Mouse (Mus musculus) midbrain, embryonic 15.5 days (tissue): ENCODE data around the gene Tsc22d3. TPM values are rescaled to one million over a fixed set of nuclear protein-coding genes. Genes with fewer than 3 reads are reported as not detected.

ENCODE experiments used
- ATAC-seq: fragments of 200-750 bp; cut with Nextera tagmentation; replicated peaks from 2 replicates; pipeline ENCODE4 v1.8.0; 2017; ENCODE audit warnings: moderate TSS enrichment
- H3K27ac ChIP-seq: fragments of 300-500 bp; sonication (generic); 2 replicates; pipeline ENCODE4 v1.5.1; 2015; ENCODE audit warnings: mild to moderate bottlenecking, inconsistent platforms
- H3K27me3 ChIP-seq: fragments of 300-500 bp; sonication (generic); replicated peaks from 2 replicates; pipeline ENCODE4 v1.6.1; 2015; ENCODE audit warnings: inconsistent platforms
- H3K36me3 ChIP-seq: fragments of 300-500 bp; sonication (generic); replicated peaks from 2 replicates; pipeline ENCODE4 v1.6.1; 2015; ENCODE audit warnings: inconsistent platforms
- H3K4me1 ChIP-seq: fragments of 300-500 bp; sonication (generic); 2 replicates; pipeline ENCODE4 v1.6.1; 2015; ENCODE audit warnings: inconsistent platforms
- H3K4me2 ChIP-seq: fragments of 300-500 bp; sonication (generic); 2 replicates; pipeline ENCODE4 v1.6.1; 2015; ENCODE audit warnings: inconsistent platforms, mild to moderate bottlenecking, moderate library complexity
- H3K4me3 ChIP-seq: fragments of 300-500 bp; sonication (generic); 2 replicates; pipeline ENCODE4 v1.5.1; 2015; ENCODE audit warnings: mild to moderate bottlenecking, inconsistent platforms
- H3K9ac ChIP-seq: fragments of 300-500 bp; sonication (generic); 2 replicates; pipeline ENCODE4 v1.6.1; 2015; ENCODE audit warnings: mild to moderate bottlenecking, inconsistent platforms
- H3K9me3 ChIP-seq: fragments of 300-500 bp; sonication (generic); 2 replicates; pipeline ENCODE4 v1.6.1; 2016; ENCODE audit warnings: inconsistent platforms
- WGBS: fragments of 180-500 bp; shearing (Covaris S2); methylation state at CpG from one replicate; pipeline ENCODE4 v1.1.7; 2015; ENCODE audit warnings: mixed read lengths; 5-methylcytosine and 5-hydroxymethylcytosine counted together
- polyA plus RNA-seq: library from polyadenylated mRNA; unstranded; fragments of >200 nt; fragmentation: Nextera tagmentation; extraction: Ambion mirVana; gene quantifications from 2 replicates; pipeline ENCODE4 v1.2.1, GENCODE M21; 2015

The Tsc22d3 gene
- polyA plus RNA-seq, 1 experiment from 2014 or later: 123 TPM

GRCm38 (mm10) chrX:140590142-140590541 is 10.3 kb downstream of the Tsc22d3 start:
- Histone ChIP-seq H3K27ac (no peak overlapping the region), H3K9ac (no peak overlapping the region), H3K9me3 (no peaks in the 10 kb centered on the region), H3K4me1 (no peaks in the 10 kb centered on the region), H3K36me3 (no peaks in the 10 kb centered on the region), H3K27me3 (peaks cover 24% of the 10 kb centered on the region), H3K4me3 (no peak overlapping the region), H3K4me2 (no peak overlapping the region)
- ATAC-seq: no peak
- 78% methylated on average over 2 of the region's 2 CpGs for WGBS

DNA sequence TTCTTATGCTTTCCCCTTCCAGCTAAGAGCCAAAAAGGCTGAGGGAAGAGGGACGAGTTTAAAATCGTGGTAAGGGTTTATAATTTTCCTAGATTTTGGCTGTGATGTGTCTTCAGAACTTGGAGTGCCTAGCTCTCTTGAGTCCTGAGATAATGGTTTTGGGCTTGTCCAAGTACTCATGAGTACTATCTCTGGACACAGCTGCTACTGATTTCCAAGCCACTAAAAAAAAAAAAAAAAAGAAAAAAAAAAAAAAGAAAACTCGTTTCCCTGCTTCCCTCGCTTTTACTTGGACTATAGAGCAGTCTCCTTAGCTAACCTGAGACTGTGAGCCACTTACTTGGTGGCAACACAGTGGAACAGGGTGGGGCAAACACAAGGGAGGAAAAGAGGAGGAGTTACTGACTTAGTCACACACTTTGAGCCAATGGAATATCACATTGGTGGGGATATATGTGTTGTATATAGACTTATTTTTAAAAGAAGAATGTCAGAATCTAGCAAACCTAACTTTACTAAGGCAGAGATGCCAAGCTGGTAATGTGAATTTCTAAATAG is 11.2 kb downstream of the Tsc22d3 start:
- no peak overlapping the region for H3K4me3 ChIP-seq
- no peaks in the 10 kb centered on the region for H3K9me3 ChIP-seq
- no peak overlapping the region for H3K27ac ChIP-seq
- H3K36me3 ChIP-seq: no peaks in the 10 kb centered on the region
- ATAC-seq: no peak
- no peaks in the 10 kb centered on the region for H3K4me1 ChIP-seq
- no peak overlapping the region for H3K4me2 ChIP-seq
- WGBS: 79% methylated on average over 4 of the region's 4 CpGs
- peaks cover 24% of the 10 kb centered on the region for H3K27me3 ChIP-seq
- no peak overlapping the region for H3K9ac ChIP-seq

GRCm38 (mm10) chrX:140588534-140588933 is 11.9 kb downstream of the Tsc22d3 start:
- H3K27ac ChIP-seq: no peak overlapping the region
- H3K4me1 ChIP-seq: no peaks in the 10 kb centered on the region
- H3K27me3 ChIP-seq: peaks cover 29% of the 10 kb centered on the region
- H3K4me2 ChIP-seq: no peak overlapping the region
- ATAC-seq: no peak
- no peak overlapping the region for H3K9ac ChIP-seq
- WGBS: 82% methylated on average over 5 of the region's 5 CpGs
- no peaks in the 10 kb centered on the region for H3K36me3 ChIP-seq
- H3K4me3 ChIP-seq: no peak overlapping the region
- H3K9me3 ChIP-seq: no peaks in the 10 kb centered on the region

GRCm38 (mm10) chrX:140580416-140580815 is 20.0 kb downstream of the Tsc22d3 start:
- Histone ChIP-seq H3K9ac (no peak overlapping the region), H3K9me3 (no peaks in the 10 kb centered on the region), H3K27ac (no peak overlapping the region), H3K4me1 (no peaks in the 10 kb centered on the region), H3K4me3 (no peak overlapping the region), H3K27me3 (peaks cover 32% of the 10 kb centered on the region), H3K36me3 (no peaks in the 10 kb centered on the region), H3K4me2 (no peak overlapping the region)
- no peak for ATAC-seq
- 74% methylated on average over 3 of the region's 3 CpGs for WGBS

DNA sequence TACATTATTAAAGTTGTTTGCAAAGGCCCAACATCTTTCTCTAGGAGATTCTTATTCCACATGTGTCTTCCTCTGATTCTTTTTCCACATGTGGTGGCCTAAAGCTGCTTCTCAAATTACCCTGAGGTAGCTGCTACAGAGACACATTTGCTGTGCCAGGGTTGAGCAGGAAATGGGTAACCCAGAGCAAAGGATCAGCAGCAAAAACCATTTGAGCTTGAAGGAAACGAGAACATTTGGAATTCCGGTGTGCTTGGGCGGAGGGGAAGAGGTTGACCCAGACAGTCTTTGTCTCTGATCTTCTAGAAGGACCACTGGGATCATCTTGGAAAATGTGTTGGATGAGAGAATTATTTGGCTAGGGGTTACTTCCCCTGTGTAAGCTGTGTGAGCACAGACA is 24.8 kb downstream of the Tsc22d3 start:
- no peak overlapping the region for H3K9ac ChIP-seq
- peaks cover 32% of the 10 kb centered on the region; the same call in 1 of the 2 replicates for H3K27me3 ChIP-seq
- no peak overlapping the region for H3K4me3 ChIP-seq
- no peak overlapping the region for H3K27ac ChIP-seq
- WGBS: 75% methylated on average over 3 of the region's 3 CpGs
- no peak overlapping the region for H3K4me2 ChIP-seq
- no peaks in the 10 kb centered on the region for H3K9me3 ChIP-seq
- no peaks in the 10 kb centered on the region for H3K36me3 ChIP-seq
- ATAC-seq: no peak
- H3K4me1 ChIP-seq: no peaks in the 10 kb centered on the region

GRCm38 (mm10) chrX:140575200-140575599 is 25.3 kb downstream of the Tsc22d3 start:
- Histone ChIP-seq H3K4me2 (no peak overlapping the region), H3K27ac (no peak overlapping the region), H3K4me1 (no peaks in the 10 kb centered on the region), H3K4me3 (no peak overlapping the region), H3K9ac (no peak overlapping the region), H3K27me3 (peaks cover 29% of the 10 kb centered on the region; the same call in 1 of the 2 replicates), H3K36me3 (no peaks in the 10 kb centered on the region), H3K9me3 (no peaks in the 10 kb centered on the region)
- ATAC-seq: no peak
- WGBS: 58% methylated on average over 1 of the region's 1 CpGs

DNA sequence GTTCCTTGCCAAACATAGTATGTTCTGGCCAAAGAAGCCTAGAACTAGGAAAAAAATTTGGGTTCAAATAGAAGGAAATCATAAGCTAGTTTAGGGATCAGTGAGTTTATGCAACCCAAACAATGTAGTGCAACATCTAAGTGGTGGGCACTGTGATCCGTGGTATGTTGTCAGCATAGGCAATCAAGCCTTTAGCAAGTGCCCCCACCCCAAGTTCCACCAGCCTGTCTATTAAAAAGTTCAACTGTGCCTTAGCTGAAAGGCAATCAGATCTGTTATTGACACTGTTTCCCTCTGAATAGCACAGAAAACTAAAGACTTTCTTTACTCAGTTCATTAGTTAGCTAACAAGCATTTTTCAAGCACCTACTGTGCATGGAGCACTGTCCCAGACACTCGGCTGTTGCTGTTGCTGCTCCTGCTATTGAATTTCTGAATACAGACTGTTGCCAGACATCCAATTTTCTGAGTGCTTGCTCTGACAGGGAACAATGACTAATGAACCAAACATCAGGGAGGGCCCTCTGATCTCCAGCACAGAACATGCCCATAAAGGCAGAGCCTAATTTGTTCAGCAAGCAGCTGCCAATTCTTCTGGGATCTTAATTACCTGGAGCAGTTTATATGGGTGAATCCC is 27.6 kb downstream of the Tsc22d3 start:
- H3K9me3 ChIP-seq: no peaks in the 10 kb centered on the region
- no peak overlapping the region for H3K27ac ChIP-seq
- 43% methylated on average over 2 of the region's 2 CpGs for WGBS
- H3K4me3 ChIP-seq: no peak overlapping the region
- no peaks in the 10 kb centered on the region for H3K4me1 ChIP-seq
- no peak overlapping the region for H3K9ac ChIP-seq
- no peak for ATAC-seq
- peaks cover 30% of the 10 kb centered on the region for H3K27me3 ChIP-seq
- H3K36me3 ChIP-seq: no peaks in the 10 kb centered on the region
- H3K4me2 ChIP-seq: no peak overlapping the region

- H3K36me3 ChIP-seq: no peaks in the 10 kb centered on the region
- H3K9me3 ChIP-seq: no peaks in the 10 kb centered on the region
- H3K4me1 ChIP-seq: no peaks in the 10 kb centered on the region
- no peak for ATAC-seq
- H3K9ac ChIP-seq: no peak overlapping the region
- no peak overlapping the region for H3K27ac ChIP-seq
- no peak overlapping the region for H3K4me3 ChIP-seq
- H3K4me2 ChIP-seq: no peak overlapping the region
- WGBS: 80% methylated on average over 1 of the region's 1 CpGs
- H3K27me3 ChIP-seq: peaks cover 29% of the 10 kb centered on the region
These were observed 30.9 kb downstream of the Tsc22d3 start for GRCm38 (mm10) chrX:140569595-140569994.

DNA sequence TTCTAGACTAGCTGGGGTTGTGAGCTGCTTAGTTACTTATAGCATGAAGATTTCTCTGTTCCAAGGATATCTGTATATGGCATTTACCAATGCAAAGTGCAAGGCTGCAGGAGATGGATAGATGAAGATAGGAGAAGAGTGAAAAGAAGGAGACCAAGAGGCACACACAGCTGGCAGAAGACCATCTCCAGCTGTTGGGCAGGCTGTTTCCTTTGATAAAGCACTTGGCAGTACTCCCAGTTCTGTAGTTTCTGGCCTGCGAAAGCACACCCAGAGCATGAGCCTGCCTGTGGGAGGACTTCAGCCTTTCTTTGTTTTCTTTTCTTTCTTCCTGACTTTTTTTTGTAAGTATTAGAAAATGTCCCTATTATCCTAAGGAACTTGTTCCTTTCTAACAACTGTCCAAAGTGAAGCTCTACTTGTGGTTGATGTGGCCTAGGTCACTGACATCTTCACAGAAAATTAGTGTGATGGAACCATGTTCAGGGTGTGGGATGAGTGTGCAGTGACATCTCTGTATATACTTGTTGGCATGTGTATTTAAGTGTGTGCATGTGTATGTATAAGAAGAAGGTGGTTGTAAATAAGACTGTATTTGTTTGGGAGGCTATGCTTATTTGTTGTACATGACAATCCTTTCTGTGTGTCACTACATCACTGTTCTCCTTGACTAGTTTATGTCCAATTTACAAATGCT is 32.6 kb downstream of the Tsc22d3 start:
- WGBS: 65% methylated on average over 1 of the region's 1 CpGs

DNA sequence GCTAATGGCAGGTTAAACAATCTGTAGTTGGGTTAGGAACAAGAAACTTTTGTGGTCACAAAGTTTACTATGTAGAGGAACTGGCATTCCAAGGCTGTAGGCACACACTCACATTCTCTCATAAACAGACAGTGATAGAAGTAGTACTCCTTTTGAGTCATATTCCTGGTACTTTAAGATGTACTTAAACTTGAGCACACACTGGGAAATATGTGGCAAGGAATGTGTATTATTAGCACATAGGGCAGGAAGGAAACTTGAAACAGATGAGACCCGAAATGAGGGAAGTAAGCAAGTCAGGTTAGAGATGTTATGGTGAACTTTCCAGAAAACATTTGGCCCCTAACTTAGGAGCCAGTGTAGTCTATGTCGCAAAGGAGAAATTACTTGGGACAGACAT is 34.7 kb downstream of the Tsc22d3 start:
- Histone ChIP-seq H3K9ac (no peak overlapping the region), H3K9me3 (no peaks in the 10 kb centered on the region), H3K27me3 (peaks cover 28% of the 10 kb centered on the region), H3K4me2 (no peak overlapping the region), H3K4me3 (no peak overlapping the region), H3K4me1 (no peaks in the 10 kb centered on the region), H3K36me3 (no peaks in the 10 kb centered on the region), H3K27ac (no peak overlapping the region)
- ATAC-seq: no peak
- 80% methylated on average over 2 of the region's 2 CpGs for WGBS

More for the DNA sequence above, 32.6 kb downstream of the Tsc22d3 start:
- no peaks in the 10 kb centered on the region for H3K9me3 ChIP-seq
- no peaks in the 10 kb centered on the region for H3K36me3 ChIP-seq
- no peaks in the 10 kb centered on the region for H3K4me1 ChIP-seq
- H3K9ac ChIP-seq: no peak overlapping the region
- H3K4me2 ChIP-seq: no peak overlapping the region
- no peak for ATAC-seq
- peaks cover 28% of the 10 kb centered on the region for H3K27me3 ChIP-seq
- no peak overlapping the region for H3K27ac ChIP-seq
- H3K4me3 ChIP-seq: no peak overlapping the region

GRCm38 (mm10) chrX:140565212-140565611 is 35.2 kb downstream of the Tsc22d3 start:
- H3K27ac ChIP-seq: no peak overlapping the region
- peaks cover 28% of the 10 kb centered on the region for H3K27me3 ChIP-seq
- H3K9me3 ChIP-seq: no peaks in the 10 kb centered on the region
- 94% methylated on average over 3 of the region's 3 CpGs for WGBS
- no peak for ATAC-seq
- H3K4me3 ChIP-seq: no peak overlapping the region
- H3K4me2 ChIP-seq: no peak overlapping the region
- H3K36me3 ChIP-seq: no peaks in the 10 kb centered on the region
- no peak overlapping the region for H3K9ac ChIP-seq
- H3K4me1 ChIP-seq: no peaks in the 10 kb centered on the region

- no peaks in the 10 kb centered on the region for H3K36me3 ChIP-seq
- no peaks in the 10 kb centered on the region for H3K9me3 ChIP-seq
- no peak overlapping the region for H3K4me3 ChIP-seq
- peaks cover 28% of the 10 kb centered on the region for H3K27me3 ChIP-seq
- no peak for ATAC-seq
- H3K9ac ChIP-seq: no peak overlapping the region
- H3K4me1 ChIP-seq: no peaks in the 10 kb centered on the region
- no peak overlapping the region for H3K27ac ChIP-seq
- H3K4me2 ChIP-seq: no peak overlapping the region
- WGBS: 100% methylated on average over 1 of the region's 1 CpGs
These were observed 35.7 kb downstream of the Tsc22d3 start for GRCm38 (mm10) chrX:140564777-140565176.
